Comparison of ENCODE assay signal across 7 mouse cellular contexts in genomic region chr9:44233021-44233801, GRCm38 (mm10). TPM values are rescaled to one million over a fixed set of nuclear protein-coding genes. Genes with fewer than 3 reads are reported as not detected.
A peak's percentile ranks its signal among the peaks of the same experiment; 100 is the strongest.
DNase-seq lines count a peak whose midpoint lies in the region; ATAC-seq and TF ChIP-seq lines count a peak whose summit lies in the region.

No protein-coding gene starts in this region.

- H3K27ac ChIP-seq in forebrain, postnatal 0 days (ENCODE audit: low read depth, low read length) = peak overlapping the region; percentile 92
- H3K27ac ChIP-seq in limb, embryonic 14.5 days (replicated peaks; ENCODE audit: low read depth, low read length) = peak overlapping the region; percentile 89

- no peak for TF ChIP-seq CTCF in forebrain, postnatal 0 days (IDR thresholded peaks at IDR 0.05; ENCODE audit: low read depth)

- H3K4me2 ChIP-seq in forebrain, postnatal 0 days (ENCODE audit: low read depth) = peak overlapping the region; percentile 56
- H3K4me2 ChIP-seq in limb, embryonic 14.5 days (replicated peaks; ENCODE audit: low read depth, low read length, severe bottlenecking) = peak overlapping the region; percentile 56

- no peaks in the 10 kb centered on the region for H3K36me3 ChIP-seq in forebrain, postnatal 0 days (ENCODE audit: insufficient read depth)
- no peaks in the 10 kb centered on the region for H3K36me3 ChIP-seq in limb, embryonic 14.5 days (ENCODE audit: control insufficient read depth, insufficient read depth, low read length)

- peaks cover 5% of the 10 kb centered on the region; the same call in 1 of the 2 replicates for H3K4me1 ChIP-seq in forebrain, postnatal 0 days (ENCODE audit: insufficient read depth)
- peaks cover 9% of the 10 kb centered on the region for H3K4me1 ChIP-seq in limb, embryonic 14.5 days (ENCODE audit: control insufficient read depth, insufficient read depth, low read length)

- H3K9me3 ChIP-seq in forebrain, postnatal 0 days (ENCODE audit: low read length) = no peaks in the 10 kb centered on the region
- no peaks in the 10 kb centered on the region for H3K9me3 ChIP-seq in limb, embryonic 14.5 days (ENCODE audit: control insufficient read depth, low read length)

- DNase-seq in retina, embryonic 14.5 days (ENCODE audit: low spot score) = peak; percentile 15
- no peak for DNase-seq in retina, postnatal 1 day
- peak; percentile 8 for DNase-seq in forebrain, postnatal 0 days
- peak; percentile 4 for DNase-seq in limb, embryonic 14.5 days (ENCODE audit: low spot score)
- DNase-seq in neural tube, embryonic 10.5 days (ENCODE audit: extremely low spot score, low spot score) = peak; percentile 24
- DNase-seq in T-cell, adult 2 months (ENCODE audit: low spot score) = no peak

- peak overlapping the region; percentile 92 for H3K9ac ChIP-seq in forebrain, postnatal 0 days
- peak overlapping the region; percentile 78 for H3K9ac ChIP-seq in limb, embryonic 14.5 days (ENCODE audit: low read depth, low read length, severe bottlenecking)

- under 1% methylated on average over 40 of the region's 40 CpGs for WGBS in forebrain, postnatal 0 days
- WGBS in limb, embryonic 14.5 days = under 1% methylated on average over 38 of the region's 40 CpGs

- peak; percentile 13 for ATAC-seq in activated CD4-positive, CD25-positive, alpha-beta regulatory T cell, adult 4 months
- peak; percentile 68 for ATAC-seq in forebrain, postnatal 0 days
- peak; percentile 64 for ATAC-seq in limb, embryonic 14.5 days (ENCODE audit: low FRiP score, low read depth)

- peak overlapping the region; percentile 91 for H3K4me3 ChIP-seq in forebrain, postnatal 0 days (ENCODE audit: low read depth, low read length)
- H3K4me3 ChIP-seq in limb, embryonic 14.5 days (replicated peaks; ENCODE audit: low read length) = peak overlapping the region; percentile 73

- no peaks in the 10 kb centered on the region for H3K27me3 ChIP-seq in forebrain, postnatal 0 days (ENCODE audit: insufficient read depth, low read length)
- H3K27me3 ChIP-seq in limb, embryonic 14.5 days (ENCODE audit: control insufficient read depth, insufficient read depth, low read length) = no peaks in the 10 kb centered on the region

- TF ChIP-seq POLR2A in limb, embryonic 14.5 days (IDR thresholded peaks at IDR 0.05; ENCODE audit: borderline replicate concordance, extremely low read depth, insufficient read depth, insufficient read length) = no peak

RNA-seq across cellular contexts. Expression of gene Cbl, which starts 0.6 kb away (rescaled TPM):
- polyA plus RNA-seq in activated CD4-positive, CD25-positive, alpha-beta regulatory T cell, adult 4 months (2017; shearing (Covaris generic)) = 10 to 100 TPM; 22.8 to 25.0 TPM
- total RNA-seq in forebrain, postnatal 0 days (2014; rRNA removed) = 16.0 and 24.4 TPM in 2 replicates
- 6.8 and 14.4 TPM in 2 replicates for polyA plus RNA-seq in forebrain, postnatal 0 days (2015; fragmentation: Nextera tagmentation; extraction: Ambion mirVana)
- polyA plus RNA-seq in limb, embryonic 14.5 days (2012; rRNA removed) = 18.3 and 21.0 TPM in 2 replicates
- polyA plus RNA-seq in limb, embryonic 14.5 days (2014; fragmentation: Nextera tagmentation; extraction: Ambion mirVana) = 15.6 and 16.8 TPM in 2 replicates

RNA-seq across cellular contexts. Expression of gene Ccdc153, which starts 7.3 kb away (rescaled TPM):
- polyA plus RNA-seq in activated CD4-positive, CD25-positive, alpha-beta regulatory T cell, adult 4 months (2017; shearing (Covaris generic)) = not detected
- 3.5 and 7.8 TPM in 2 replicates for total RNA-seq in forebrain, postnatal 0 days (2014; rRNA removed)
- 5.0 and 7.0 TPM in 2 replicates for polyA plus RNA-seq in forebrain, postnatal 0 days (2015; fragmentation: Nextera tagmentation; extraction: Ambion mirVana)
- not detected in 2 replicates for polyA plus RNA-seq in limb, embryonic 14.5 days (2012; rRNA removed)
- polyA plus RNA-seq in limb, embryonic 14.5 days (2014; fragmentation: Nextera tagmentation; extraction: Ambion mirVana) = not detected in 2 replicates

RNA-seq across cellular contexts. Expression of gene Pdzd3, which starts 18.1 kb away (rescaled TPM):
- polyA plus RNA-seq in activated CD4-positive, CD25-positive, alpha-beta regulatory T cell, adult 4 months (2017; shearing (Covaris generic)) = under 1 TPM in 1 of 2 experiments, not detected in 1; 0.30 TPM
- 0.33 and 1.0 TPM in 2 replicates for total RNA-seq in forebrain, postnatal 0 days (2014; rRNA removed)
- polyA plus RNA-seq in forebrain, postnatal 0 days (2015; fragmentation: Nextera tagmentation; extraction: Ambion mirVana) = 0.43 and 1.0 TPM in 2 replicates
- polyA plus RNA-seq in limb, embryonic 14.5 days (2012; rRNA removed) = 0.13 and 0.15 TPM in 2 replicates
- not detected in 2 replicates for polyA plus RNA-seq in limb, embryonic 14.5 days (2014; fragmentation: Nextera tagmentation; extraction: Ambion mirVana)

RNA-seq across cellular contexts. Expression of gene Nlrx1, which starts 35.2 kb away (rescaled TPM):
- 1 to 10 TPM; 2.8 to 6.0 TPM for polyA plus RNA-seq in activated CD4-positive, CD25-positive, alpha-beta regulatory T cell, adult 4 months (2017; shearing (Covaris generic))
- 5.8 and 5.9 TPM in 2 replicates for total RNA-seq in forebrain, postnatal 0 days (2014; rRNA removed)
- 5.7 and 7.1 TPM in 2 replicates for polyA plus RNA-seq in forebrain, postnatal 0 days (2015; fragmentation: Nextera tagmentation; extraction: Ambion mirVana)
- polyA plus RNA-seq in limb, embryonic 14.5 days (2012; rRNA removed) = 8.6 and 10.5 TPM in 2 replicates
- 12.6 and 13.5 TPM in 2 replicates for polyA plus RNA-seq in limb, embryonic 14.5 days (2014; fragmentation: Nextera tagmentation; extraction: Ambion mirVana)

RNA-seq across cellular contexts. Expression of gene Abcg4, which starts 55.2 kb away (rescaled TPM):
- polyA plus RNA-seq in activated CD4-positive, CD25-positive, alpha-beta regulatory T cell, adult 4 months (2017; shearing (Covaris generic)) = not detected
- total RNA-seq in forebrain, postnatal 0 days (2014; rRNA removed) = 30.6 and 45.2 TPM in 2 replicates
- polyA plus RNA-seq in forebrain, postnatal 0 days (2015; fragmentation: Nextera tagmentation; extraction: Ambion mirVana) = 15.2 and 20.4 TPM in 2 replicates
- polyA plus RNA-seq in limb, embryonic 14.5 days (2012; rRNA removed) = 20.8 and 35.7 TPM in 2 replicates
- 4.8 and 5.0 TPM in 2 replicates for polyA plus RNA-seq in limb, embryonic 14.5 days (2014; fragmentation: Nextera tagmentation; extraction: Ambion mirVana)

Comparison
In these comparisons a context has a peak if more than half of its experiments do, and no peak if none do; other contexts are left out.
1. DNase-seq: peak in retina, embryonic 14.5 days (single experiment), forebrain, postnatal 0 days (single experiment), limb, embryonic 14.5 days (single experiment) and neural tube, embryonic 10.5 days (single experiment); none in retina, postnatal 1 day (single experiment) and T-cell, adult 2 months (single experiment).
2. ATAC-seq: peak in every context shown above with its lines; median percentile 68 in forebrain, postnatal 0 days; 64 in limb, embryonic 14.5 days; 13 in activated CD4-positive, CD25-positive, alpha-beta regulatory T cell, adult 4 months.